Mouse (Mus musculus) hindbrain, embryonic 11.5 days (tissue): ENCODE results near the gene Gprc5d. TPM values are rescaled to one million over a fixed set of nuclear protein-coding genes. Genes with fewer than 3 reads are reported as not detected.

ENCODE experiments used
- ATAC-seq: fragments of 200-750 bp; cut with Nextera tagmentation; 2 replicates; pipeline ENCODE4 v1.8.0; 2017; ENCODE audit warnings: mild to moderate bottlenecking, moderate TSS enrichment, moderate library complexity; ENCODE audit not compliant: low FRiP score
- DNase-seq: peaks from one replicate; pipeline ENCODE4 v3.0.0-alpha.2; 2015; ENCODE audit warnings: low spot score
- H3K27ac ChIP-seq: fragments of 300-500 bp; sonication (generic); 2 replicates; pipeline ENCODE4 v1.5.1; 2014; ENCODE audit warnings: mild to moderate bottlenecking, low read depth, low read length
- H3K27me3 ChIP-seq: fragments of 300-500 bp; sonication (generic); 2 replicates; pipeline ENCODE4 v1.6.1; 2014; ENCODE audit warnings: mild to moderate bottlenecking, low read length, moderate library complexity, mixed read lengths; ENCODE audit not compliant: control insufficient read depth, insufficient read depth
- H3K36me3 ChIP-seq: fragments of 300-500 bp; sonication (generic); 2 replicates; pipeline ENCODE4 v1.6.1; 2014; ENCODE audit warnings: mild to moderate bottlenecking, low read length, moderate library complexity, mixed read lengths; ENCODE audit not compliant: control insufficient read depth, insufficient read depth
- H3K4me1 ChIP-seq: fragments of 300-500 bp; sonication (generic); replicated peaks from 2 replicates; pipeline ENCODE4 v1.6.1; 2014; ENCODE audit warnings: low read length, mixed read lengths; ENCODE audit not compliant: control insufficient read depth, insufficient read depth
- H3K4me2 ChIP-seq: fragments of 300-500 bp; sonication (generic); replicated peaks from 2 replicates; pipeline ENCODE4 v1.6.1; 2014; ENCODE audit warnings: mild to moderate bottlenecking, low read depth, low read length
- H3K4me3 ChIP-seq: fragments of 300-500 bp; sonication (generic); 2 replicates; pipeline ENCODE4 v1.5.1; 2014; ENCODE audit warnings: low read depth, low read length
- H3K9ac ChIP-seq: fragments of 300-500 bp; sonication (generic); 2 replicates; pipeline ENCODE4 v1.6.1; 2014; ENCODE audit warnings: low read depth, low read length
- H3K9me3 ChIP-seq: fragments of 300-500 bp; sonication (generic); 2 replicates; pipeline ENCODE4 v1.6.1; 2016; ENCODE audit warnings: low read length; ENCODE audit not compliant: control insufficient read depth
- WGBS: fragments of 180-500 bp; shearing (Covaris S2); extraction: QIAGEN DNeasy Blood & Tissue Kit; methylation state at CpG from one replicate; pipeline ENCODE4 v1.1.7; 2014; 5-methylcytosine and 5-hydroxymethylcytosine counted together
- polyA plus RNA-seq: library from polyadenylated mRNA; unstranded; fragments of >200 nt; fragmentation: Nextera tagmentation; extraction: Ambion mirVana; gene quantifications from 2 replicates; pipeline ENCODE4 v1.2.1, GENCODE M21; 2014

Gene Gprc5d
- polyA plus RNA-seq, 1 experiment from 2014 or later: not detected

GRCm38 (mm10) chr6:135143151-135143550 is 25.1 kb upstream of the Gprc5d start:
- H3K27me3 ChIP-seq: no peaks in the 10 kb centered on the region
- no peak overlapping the region for H3K4me2 ChIP-seq
- H3K4me3 ChIP-seq: no peak overlapping the region

GRCm38 (mm10) chr6:135141451-135142147 is 23.5 kb upstream of the Gprc5d start:
- no peaks in the 10 kb centered on the region for H3K9me3 ChIP-seq
- H3K9ac ChIP-seq: no peak overlapping the region
- no peaks in the 10 kb centered on the region for H3K27me3 ChIP-seq
- no peak overlapping the region for H3K27ac ChIP-seq
- ATAC-seq (no peak), DNase-seq (no peak)
- H3K36me3 ChIP-seq: no peaks in the 10 kb centered on the region
- H3K4me3 ChIP-seq: no peak overlapping the region
- 77% methylated on average over 16 of the region's 16 CpGs for WGBS
- peaks cover 4% of the 10 kb centered on the region; the same call in 1 of the 2 replicates for H3K4me1 ChIP-seq
- no peak overlapping the region for H3K4me2 ChIP-seq

More at GRCm38 (mm10) chr6:135143151-135143550, 25.1 kb upstream of the Gprc5d start:
- Histone ChIP-seq H3K9me3 (no peaks in the 10 kb centered on the region), H3K36me3 (no peaks in the 10 kb centered on the region), H3K9ac (no peak overlapping the region), H3K4me1 (no peaks in the 10 kb centered on the region; the same call in 1 of the 2 replicates), H3K27ac (no peak overlapping the region)
- DNase-seq: no peak
- no peak for ATAC-seq
- WGBS: 92% methylated on average over 5 of the region's 5 CpGs

- WGBS: 48% methylated on average over 14 of the region's 14 CpGs
- Histone ChIP-seq H3K4me2 (no peak overlapping the region), H3K4me1 (peaks cover 6% of the 10 kb centered on the region; the same call in 1 of the 2 replicates), H3K36me3 (no peaks in the 10 kb centered on the region), H3K4me3 (no peak overlapping the region), H3K9ac (no peak overlapping the region), H3K27me3 (no peaks in the 10 kb centered on the region), H3K27ac (no peak overlapping the region), H3K9me3 (no peaks in the 10 kb centered on the region)
- ATAC-seq (0 out of 2 replicates have a peak, but pooled peaks have one; percentile 57), DNase-seq (peak; percentile 23)
These were observed 20.7 kb upstream of the Gprc5d start for GRCm38 (mm10) chr6:135138746-135139145.

DNA sequence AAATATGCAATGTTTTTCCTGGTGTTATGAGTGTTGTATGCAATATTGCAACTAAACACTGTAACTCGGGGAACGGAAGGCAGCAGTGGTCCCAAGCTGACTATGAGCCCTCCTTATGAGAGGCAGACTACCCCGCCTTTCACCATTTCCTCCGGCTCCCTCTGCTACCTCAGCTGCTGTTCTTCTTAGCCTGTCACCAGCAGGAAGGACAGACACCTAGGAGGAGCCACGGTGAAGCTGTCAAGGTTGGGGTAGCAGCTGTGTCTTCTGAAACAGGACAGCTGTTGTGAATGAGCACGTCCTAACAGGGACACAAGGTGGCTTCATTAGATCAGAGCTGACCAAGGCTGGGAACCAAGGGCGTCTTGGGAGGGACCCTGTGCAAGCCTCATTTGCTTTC is 20.1 kb upstream of the Gprc5d start:
- Histone ChIP-seq H3K9ac (no peak overlapping the region), H3K4me2 (no peak overlapping the region), H3K36me3 (no peaks in the 10 kb centered on the region), H3K27me3 (no peaks in the 10 kb centered on the region), H3K9me3 (no peaks in the 10 kb centered on the region), H3K27ac (no peak overlapping the region), H3K4me3 (no peak overlapping the region), H3K4me1 (peaks cover 6% of the 10 kb centered on the region; the same call in 1 of the 2 replicates)
- 0 out of 2 replicates have a peak, but pooled peaks have one; percentile 22 for ATAC-seq
- peak; percentile 17 for DNase-seq
- WGBS: 72% methylated on average over 7 of the region's 7 CpGs

DNA sequence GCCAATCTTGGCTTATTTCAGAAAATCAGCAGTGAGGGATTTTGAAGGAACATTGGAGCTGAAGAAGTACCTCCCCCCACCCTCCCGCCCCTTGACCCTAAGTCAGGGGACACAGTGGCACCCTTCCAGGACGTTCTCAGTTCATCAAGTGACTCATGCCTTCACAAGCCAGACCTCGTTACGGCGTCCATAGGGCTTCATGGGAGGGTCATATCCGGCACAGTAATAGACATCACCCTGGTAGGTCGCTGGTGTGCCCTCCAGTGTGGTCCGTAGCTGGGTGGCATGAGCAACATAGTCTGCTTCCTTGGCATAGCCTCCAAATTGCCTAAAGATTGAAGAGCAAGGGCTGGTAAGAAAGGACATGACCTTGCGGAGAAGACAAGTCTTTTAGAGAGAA is 19.7 kb upstream of the Gprc5d start:
- 81% methylated on average over 9 of the region's 9 CpGs for WGBS
- H3K27ac ChIP-seq: no peak overlapping the region
- no peak for DNase-seq
- H3K36me3 ChIP-seq: no peaks in the 10 kb centered on the region
- H3K9me3 ChIP-seq: no peaks in the 10 kb centered on the region
- H3K9ac ChIP-seq: no peak overlapping the region
- H3K4me1 ChIP-seq: peaks cover 6% of the 10 kb centered on the region; the same call in 1 of the 2 replicates
- no peaks in the 10 kb centered on the region for H3K27me3 ChIP-seq
- H3K4me3 ChIP-seq: no peak overlapping the region
- H3K4me2 ChIP-seq: no peak overlapping the region
- ATAC-seq: no peak

DNA sequence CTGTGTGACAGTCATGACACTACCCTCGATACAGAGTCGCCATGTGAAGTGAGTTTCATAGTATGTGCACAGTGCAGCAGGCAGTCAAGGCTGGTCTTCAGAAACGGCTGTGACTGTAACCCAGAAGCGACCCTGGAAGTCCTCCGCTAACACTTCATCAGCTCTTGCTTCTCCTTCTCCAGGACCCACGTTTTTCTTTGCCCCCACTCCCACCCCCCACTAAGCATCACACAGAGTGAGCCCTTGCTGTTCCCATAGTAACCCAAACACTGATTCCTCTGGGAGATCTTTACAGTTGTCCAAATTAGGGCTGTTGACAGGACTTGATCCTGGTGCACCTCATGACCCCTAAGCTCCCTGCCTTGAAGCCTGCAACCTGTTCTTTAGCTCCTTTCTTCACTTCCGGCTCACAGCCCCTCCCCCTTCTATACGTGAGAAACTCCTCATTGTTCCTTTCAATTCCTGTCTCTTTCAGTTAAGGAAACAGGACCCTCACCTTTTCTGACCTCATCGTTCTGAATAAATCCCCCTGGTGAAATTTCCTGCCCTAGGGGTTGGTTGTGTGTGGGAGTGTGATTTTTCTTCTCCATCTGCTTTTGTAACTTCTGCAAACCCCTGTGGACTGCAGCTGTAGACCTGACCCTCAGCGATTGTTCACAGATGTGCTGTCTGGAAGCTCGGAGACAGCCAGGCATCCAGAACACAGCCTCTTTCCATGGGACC is 18.5 kb upstream of the Gprc5d start:
- Histone ChIP-seq H3K27ac (no peak overlapping the region), H3K9ac (no peak overlapping the region), H3K4me1 (peaks cover 6% of the 10 kb centered on the region; the same call in 1 of the 2 replicates), H3K4me2 (no peak overlapping the region), H3K27me3 (no peaks in the 10 kb centered on the region), H3K36me3 (no peaks in the 10 kb centered on the region), H3K9me3 (no peaks in the 10 kb centered on the region), H3K4me3 (no peak overlapping the region)
- no peak for ATAC-seq
- WGBS: 29% methylated on average over 11 of the region's 11 CpGs
- peak; percentile 36 for DNase-seq

- Histone ChIP-seq H3K4me3 (no peak overlapping the region), H3K9me3 (no peaks in the 10 kb centered on the region), H3K9ac (no peak overlapping the region), H3K36me3 (no peaks in the 10 kb centered on the region), H3K4me1 (peaks cover 6% of the 10 kb centered on the region; the same call in 1 of the 2 replicates), H3K27me3 (no peaks in the 10 kb centered on the region), H3K27ac (no peak overlapping the region), H3K4me2 (no peak overlapping the region)
- ATAC-seq (no peak), DNase-seq (no peak)
- 83% methylated on average over 4 of the region's 4 CpGs for WGBS
These were observed 17.7 kb upstream of the Gprc5d start for GRCm38 (mm10) chr6:135135735-135136134.

GRCm38 (mm10) chr6:135133486-135133885 is 15.4 kb upstream of the Gprc5d start:
- Histone ChIP-seq H3K27ac (no peak overlapping the region), H3K36me3 (no peaks in the 10 kb centered on the region), H3K4me1 (peaks cover 6% of the 10 kb centered on the region; the same call in 1 of the 2 replicates), H3K9ac (no peak overlapping the region), H3K9me3 (no peaks in the 10 kb centered on the region), H3K4me3 (no peak overlapping the region), H3K27me3 (no peaks in the 10 kb centered on the region), H3K4me2 (no peak overlapping the region)
- ATAC-seq: no peak
- WGBS: 87% methylated on average over 9 of the region's 9 CpGs
- DNase-seq: no peak
